Mouse (Mus musculus) forebrain, embryonic 10.5 days (tissue): ENCODE measurements around the gene Adam1a. TPM values are rescaled to one million over a fixed set of nuclear protein-coding genes. Genes with fewer than 3 reads are reported as not detected.
A peak's percentile ranks its signal among the peaks of the same experiment; 100 is the strongest.
"Not testable (repeated sequence)": the region's sequence is repeated elsewhere in the genome, so short reads cannot be mapped to it uniquely, and the experiment has no call there.

ENCODE experiments used
- DNase-seq: peaks from one replicate; pipeline ENCODE4 v3.0.0-alpha.2; 2017; ENCODE audit warnings: low spot score; ENCODE audit errors: extremely low spot score
- H3K27ac ChIP-seq: fragments of 300-500 bp; sonication (generic); 2 replicates; pipeline ENCODE4 v1.5.1; 2016; ENCODE audit warnings: mild to moderate bottlenecking
- H3K27me3 ChIP-seq: fragments of 300-500 bp; sonication (generic); 2 replicates; pipeline ENCODE4 v1.6.1; 2016; ENCODE audit warnings: mild to moderate bottlenecking; ENCODE audit not compliant: poor library complexity, severe bottlenecking
- H3K36me3 ChIP-seq: fragments of 300-500 bp; sonication (generic); replicated peaks from 2 replicates; pipeline ENCODE4 v1.6.1; 2016; ENCODE audit warnings: mild to moderate bottlenecking, moderate library complexity
- H3K4me1 ChIP-seq: fragments of 300-500 bp; sonication (generic); 2 replicates; pipeline ENCODE4 v1.6.1; 2016
- H3K4me3 ChIP-seq: fragments of 300-500 bp; sonication (generic); 2 replicates; pipeline ENCODE4 v1.5.1; 2016; ENCODE audit warnings: mild to moderate bottlenecking, moderate library complexity
- H3K9me3 ChIP-seq: fragments of 300-500 bp; sonication (generic); 2 replicates; pipeline ENCODE4 v1.6.1; 2016; ENCODE audit warnings: mild to moderate bottlenecking, moderate library complexity
- WGBS: fragments of 180-500 bp; shearing (Covaris S2); methylation state at CpG from one replicate; pipeline ENCODE4 v1.1.7; 2016; 5-methylcytosine and 5-hydroxymethylcytosine counted together
- polyA plus RNA-seq: library from polyadenylated mRNA; unstranded; fragments of >200 nt; fragmentation: Nextera tagmentation; extraction: Ambion mirVana; gene quantifications from 2 replicates; pipeline ENCODE4 v1.2.1, GENCODE M21; 2016

Gene Adam1a
- polyA plus RNA-seq, 1 experiment from 2014 or later: 1.1 TPM

GRCm38 (mm10) chr5:121546530-121546895 is 1.2 kb upstream of the Adam1a start:
- 44% methylated on average over 6 of the region's 6 CpGs for WGBS
- Histone ChIP-seq H3K27ac (peak overlapping the region; percentile 99), H3K27me3 (no peaks in the 10 kb centered on the region), H3K36me3 (no peaks in the 10 kb centered on the region), H3K4me1 (peaks cover 34% of the 10 kb centered on the region), H3K9me3 (no peaks in the 10 kb centered on the region), H3K4me3 (peak overlapping the region; percentile 100)
- DNase-seq: peak; percentile 35

- Histone ChIP-seq H3K9me3 (no peaks in the 10 kb centered on the region), H3K27ac (peak within 1 kb of the TSS; percentile 99), H3K4me3 (peak within 1 kb of the TSS; percentile 100), H3K36me3 (0 out of 2 replicates have a peak, but pooled peaks cover under 1% of the 10 kb centered on the region), H3K4me1 (peaks cover 34% of the 10 kb centered on the region), H3K27me3 (no peaks in the 10 kb centered on the region)
- peak; percentile 98 for DNase-seq
- WGBS: 3% methylated on average over 55 of the region's 55 CpGs
Observed at GRCm38 (mm10) chr5:121545793-121546529, 679 bp upstream of the Adam1a start, which contains the start of gene Mapkapk5. Gene Mapkapk5, minus strand, starts transcription at chr5:121545905.

GRCm38 (mm10) chr5:121543370-121543769 is 1.9 kb downstream of the Adam1a start:
- no peak overlapping the region for H3K4me3 ChIP-seq
- peaks cover 21% of the 10 kb centered on the region for H3K36me3 ChIP-seq
- H3K4me1 ChIP-seq: peaks cover 34% of the 10 kb centered on the region
- no peak for DNase-seq
- 83% methylated on average over 3 of the region's 3 CpGs for WGBS
- no peaks in the 10 kb centered on the region for H3K27me3 ChIP-seq
- H3K9me3 ChIP-seq: no peaks in the 10 kb centered on the region
- H3K27ac ChIP-seq: no peak overlapping the region

GRCm38 (mm10) chr5:121541235-121541634 is 4.0 kb downstream of the Adam1a start:
- Histone ChIP-seq H3K36me3 (peaks cover 42% of the 10 kb centered on the region), H3K9me3 (no peaks in the 10 kb centered on the region), H3K27ac (no peak overlapping the region), H3K4me3 (no peak overlapping the region), H3K27me3 (no peaks in the 10 kb centered on the region), H3K4me1 (peaks cover 44% of the 10 kb centered on the region)
- WGBS: 92% methylated on average over 7 of the region's 7 CpGs
- no peak for DNase-seq

GRCm38 (mm10) chr5:121540066-121540465 is 5.2 kb downstream of the Adam1a start:
- H3K27me3 ChIP-seq: no peaks in the 10 kb centered on the region
- H3K27ac ChIP-seq: no peak overlapping the region
- H3K4me3 ChIP-seq: no peak overlapping the region
- peaks cover 54% of the 10 kb centered on the region for H3K36me3 ChIP-seq
- no peak for DNase-seq
- no peaks in the 10 kb centered on the region for H3K9me3 ChIP-seq
- WGBS: 91% methylated on average over 5 of the region's 5 CpGs
- H3K4me1 ChIP-seq: peaks cover 43% of the 10 kb centered on the region

DNA sequence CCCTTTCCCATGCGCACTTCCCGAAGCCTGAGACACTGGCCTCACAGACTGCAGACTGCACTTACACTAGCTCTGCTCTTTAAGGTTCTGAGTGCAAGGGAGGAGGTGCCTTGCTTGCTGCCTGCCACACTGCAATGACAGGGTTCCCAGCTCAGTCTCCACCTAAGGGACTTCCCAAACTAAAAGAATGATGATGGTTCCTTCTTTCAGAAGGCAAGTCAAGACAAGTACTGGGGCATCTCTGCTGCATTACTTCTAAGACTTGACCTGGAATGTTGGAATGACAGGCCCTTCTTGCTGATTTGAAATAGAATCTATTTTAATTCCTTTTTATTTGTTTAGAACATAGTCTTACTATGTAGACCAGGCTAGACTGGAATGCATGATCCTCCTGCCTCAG is 7.7 kb downstream of the Adam1a start:
- 84% methylated on average over 2 of the region's 2 CpGs for WGBS
- no peak overlapping the region for H3K4me3 ChIP-seq
- peaks cover 22% of the 10 kb centered on the region for H3K4me1 ChIP-seq
- peak overlapping the region; percentile 58 for H3K27ac ChIP-seq
- DNase-seq: no peak
- no peaks in the 10 kb centered on the region for H3K9me3 ChIP-seq
- peaks cover 77% of the 10 kb centered on the region for H3K36me3 ChIP-seq
- no peaks in the 10 kb centered on the region for H3K27me3 ChIP-seq

GRCm38 (mm10) chr5:121536921-121537555 is 8.2 kb downstream of the Adam1a start:
- H3K27me3 ChIP-seq: no peaks in the 10 kb centered on the region
- H3K9me3 ChIP-seq: no peaks in the 10 kb centered on the region
- no peak for DNase-seq
- no peak overlapping the region for H3K4me3 ChIP-seq
- peaks cover 82% of the 10 kb centered on the region for H3K36me3 ChIP-seq
- 67% methylated on average over 7 of the region's 7 CpGs for WGBS
- peaks cover 17% of the 10 kb centered on the region for H3K4me1 ChIP-seq
- H3K27ac ChIP-seq: peak overlapping the region; percentile 58

- Histone ChIP-seq H3K27me3 (no peaks in the 10 kb centered on the region), H3K4me3 (no peak overlapping the region), H3K4me1 (peaks cover 17% of the 10 kb centered on the region), H3K36me3 (peaks cover 97% of the 10 kb centered on the region), H3K27ac (no peak overlapping the region), H3K9me3 (no peaks in the 10 kb centered on the region)
- DNase-seq: no peak
- WGBS: 94% methylated on average over 3 of the region's 3 CpGs
Observed at GRCm38 (mm10) chr5:121535116-121535515, 10.2 kb downstream of the Adam1a start.

GRCm38 (mm10) chr5:121534521-121534920 is 10.8 kb downstream of the Adam1a start:
- H3K27ac ChIP-seq: no peak overlapping the region
- H3K4me1 ChIP-seq: peaks cover 17% of the 10 kb centered on the region
- H3K9me3 ChIP-seq: no peaks in the 10 kb centered on the region
- peaks cover 98% of the 10 kb centered on the region for H3K36me3 ChIP-seq
- H3K27me3 ChIP-seq: no peaks in the 10 kb centered on the region
- 96% methylated on average over 5 of the region's 5 CpGs for WGBS
- DNase-seq: no peak
- no peak overlapping the region for H3K4me3 ChIP-seq

GRCm38 (mm10) chr5:121526961-121527360 is 18.3 kb downstream of the Adam1a start:
- DNase-seq: no peak

GRCm38 (mm10) chr5:121526526-121526925 is 18.8 kb downstream of the Adam1a start:
- no peaks in the 10 kb centered on the region for H3K9me3 ChIP-seq
- H3K36me3 ChIP-seq: peaks cover 96% of the 10 kb centered on the region
- H3K27ac ChIP-seq: no peak overlapping the region
- 91% methylated on average over 7 of the region's 7 CpGs for WGBS
- no peak for DNase-seq
- H3K4me3 ChIP-seq: no peak overlapping the region
- H3K27me3 ChIP-seq: no peaks in the 10 kb centered on the region
- no peaks in the 10 kb centered on the region for H3K4me1 ChIP-seq

More at GRCm38 (mm10) chr5:121526961-121527360, 18.3 kb downstream of the Adam1a start:
- H3K4me1 ChIP-seq: no peaks in the 10 kb centered on the region
- H3K27me3 ChIP-seq: no peaks in the 10 kb centered on the region
- 93% methylated on average over 8 of the region's 8 CpGs for WGBS
- H3K4me3 ChIP-seq: no peak overlapping the region
- no peaks in the 10 kb centered on the region for H3K9me3 ChIP-seq
- no peak overlapping the region for H3K27ac ChIP-seq
- peaks cover 96% of the 10 kb centered on the region for H3K36me3 ChIP-seq

DNA sequence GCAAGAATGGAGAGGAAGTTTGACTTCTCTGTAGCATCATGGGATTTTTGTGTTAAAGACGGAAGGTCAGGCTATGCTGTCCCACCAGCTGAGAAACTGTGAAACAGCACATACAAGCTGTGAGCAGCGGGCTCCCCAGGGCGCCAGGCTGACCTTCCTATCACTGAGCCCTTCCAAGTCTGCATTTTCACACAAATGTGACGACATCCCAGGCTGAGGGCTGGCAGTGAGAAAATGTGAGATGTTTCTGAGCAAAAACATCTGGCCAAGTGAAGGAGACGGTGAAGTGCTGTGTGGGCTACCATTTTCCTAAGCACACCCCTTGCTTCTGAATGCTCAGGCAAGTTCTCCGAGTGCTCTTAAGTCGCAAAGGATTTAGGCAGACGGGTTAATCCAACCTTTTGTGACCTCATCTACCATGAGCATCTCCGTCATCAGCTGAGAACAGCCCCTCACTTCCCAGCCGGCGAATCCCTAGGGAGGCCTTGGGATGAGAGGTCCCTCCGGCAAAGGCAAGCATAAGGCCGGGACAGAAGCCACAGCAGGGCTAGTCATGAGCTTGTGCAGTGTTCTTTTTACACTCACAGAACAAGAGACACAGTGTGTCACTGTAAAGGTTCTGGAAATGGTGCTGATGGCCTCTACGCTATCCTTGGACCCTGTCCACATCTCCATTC is 19.4 kb downstream of the Adam1a start:
- peaks cover 96% of the 10 kb centered on the region for H3K36me3 ChIP-seq
- DNase-seq: no peak
- no peak overlapping the region for H3K4me3 ChIP-seq
- WGBS: 92% methylated on average over 14 of the region's 14 CpGs
- H3K27ac ChIP-seq: no peak overlapping the region
- H3K27me3 ChIP-seq: no peaks in the 10 kb centered on the region
- no peaks in the 10 kb centered on the region for H3K9me3 ChIP-seq
- H3K4me1 ChIP-seq: no peaks in the 10 kb centered on the region

GRCm38 (mm10) chr5:121519758-121520157 is 25.5 kb downstream of the Adam1a start:
- not testable (repeated sequence) for H3K27ac ChIP-seq, H3K4me1 ChIP-seq, H3K9me3 ChIP-seq, H3K27me3 ChIP-seq, DNase-seq, H3K4me3 ChIP-seq
- WGBS: 93% methylated on average over 11 of the region's 17 CpGs
- H3K36me3 ChIP-seq: peaks cover 63% of the 10 kb centered on the region
